Mouse (Mus musculus): Measurements from ENCODE around the gene Trappc3l. TPM values are rescaled to one million over a fixed set of nuclear protein-coding genes. Genes with fewer than 3 reads are reported as not detected.

Gene Trappc3l
- total RNA-seq, 1 experiment from 2014 or later, result not detected

GRCm38 (mm10) chr10:34089517-34089916, 52.1 kb downstream of the Trappc3l start:
- ATAC-seq (ENCODE audit: extremely low read depth, insufficient number of reproducible peaks, low FRiP score, poor library complexity, severe bottlenecking), result no peak

- no peak for ATAC-seq (ENCODE audit: extremely low read depth, insufficient number of reproducible peaks, low FRiP score, poor library complexity, severe bottlenecking)
Observed at GRCm38 (mm10) chr10:34090481-34090880, 53.1 kb downstream of the Trappc3l start.

GRCm38 (mm10) chr10:34091888-34092287, 54.5 kb downstream of the Trappc3l start:
- no peak for ATAC-seq (ENCODE audit: extremely low read depth, insufficient number of reproducible peaks, low FRiP score, poor library complexity, severe bottlenecking)

GRCm38 (mm10) chr10:34095147-34095546, 57.8 kb downstream of the Trappc3l start:
- ATAC-seq (ENCODE audit: extremely low read depth, insufficient number of reproducible peaks, low FRiP score, poor library complexity, severe bottlenecking), result no peak

- ATAC-seq (ENCODE audit: extremely low read depth, insufficient number of reproducible peaks, low FRiP score, poor library complexity, severe bottlenecking), result no peak
Observed at GRCm38 (mm10) chr10:34095964-34096363, 58.6 kb downstream of the Trappc3l start.

GRCm38 (mm10) chr10:34096418-34096883, 59.1 kb downstream of the Trappc3l start, which contains the start of gene Calhm5:
TSS of gene Calhm5 (minus strand) at chr10:34096519.
- 0 out of 2 replicates have a peak, but pooled peaks have one; percentile 23 for ATAC-seq (ENCODE audit: extremely low read depth, insufficient number of reproducible peaks, low FRiP score, poor library complexity, severe bottlenecking)

GRCm38 (mm10) chr10:34110863-34111465, 73.6 kb downstream of the Trappc3l start:
- peak; percentile 33; the same call in 1 of the 2 replicates for ATAC-seq (ENCODE audit: extremely low read depth, insufficient number of reproducible peaks, low FRiP score, poor library complexity, severe bottlenecking)

- no peak for ATAC-seq (ENCODE audit: extremely low read depth, insufficient number of reproducible peaks, low FRiP score, poor library complexity, severe bottlenecking)
Observed at GRCm38 (mm10) chr10:34111964-34112738, 74.8 kb downstream of the Trappc3l start.

GRCm38 (mm10) chr10:34117131-34117530, 79.7 kb downstream of the Trappc3l start:
- no peak for ATAC-seq (ENCODE audit: extremely low read depth, insufficient number of reproducible peaks, low FRiP score, poor library complexity, severe bottlenecking)

- no peak for ATAC-seq (ENCODE audit: extremely low read depth, insufficient number of reproducible peaks, low FRiP score, poor library complexity, severe bottlenecking)
Observed at GRCm38 (mm10) chr10:34117770-34118169, 80.4 kb downstream of the Trappc3l start.

GRCm38 (mm10) chr10:34118421-34118820, 81.0 kb downstream of the Trappc3l start:
- ATAC-seq (ENCODE audit: extremely low read depth, insufficient number of reproducible peaks, low FRiP score, poor library complexity, severe bottlenecking), result no peak

GRCm38 (mm10) chr10:34127392-34128378, 90.3 kb downstream of the Trappc3l start, which contains the start of gene Calhm6:
TSS of gene Calhm6 (minus strand) at chr10:34127984.
- ATAC-seq (ENCODE audit: extremely low read depth, insufficient number of reproducible peaks, low FRiP score, poor library complexity, severe bottlenecking), result peak; percentile 64

GRCm38 (mm10) chr10:34128391-34128790, 91.0 kb downstream of the Trappc3l start:
- no peak for ATAC-seq (ENCODE audit: extremely low read depth, insufficient number of reproducible peaks, low FRiP score, poor library complexity, severe bottlenecking)

GRCm38 (mm10) chr10:34131356-34131755, 94.0 kb downstream of the Trappc3l start:
- peak; percentile 58; the same call in 1 of the 2 replicates for ATAC-seq (ENCODE audit: extremely low read depth, insufficient number of reproducible peaks, low FRiP score, poor library complexity, severe bottlenecking)

GRCm38 (mm10) chr10:34136432-34136831, 99.0 kb downstream of the Trappc3l start:
- ATAC-seq (ENCODE audit: extremely low read depth, insufficient number of reproducible peaks, low FRiP score, poor library complexity, severe bottlenecking), result no peak

GRCm38 (mm10) chr10:34138027-34138426, 100.6 kb downstream of the Trappc3l start:
- no peak for ATAC-seq (ENCODE audit: extremely low read depth, insufficient number of reproducible peaks, low FRiP score, poor library complexity, severe bottlenecking)

GRCm38 (mm10) chr10:34139768-34140167, 102.4 kb downstream of the Trappc3l start:
- ATAC-seq (ENCODE audit: extremely low read depth, insufficient number of reproducible peaks, low FRiP score, poor library complexity, severe bottlenecking), result no peak

GRCm38 (mm10) chr10:34141693-34142092, 104.3 kb downstream of the Trappc3l start:
- no peak for ATAC-seq (ENCODE audit: extremely low read depth, insufficient number of reproducible peaks, low FRiP score, poor library complexity, severe bottlenecking)

GRCm38 (mm10) chr10:34149772-34150171, 112.4 kb downstream of the Trappc3l start:
- ATAC-seq (ENCODE audit: extremely low read depth, insufficient number of reproducible peaks, low FRiP score, poor library complexity, severe bottlenecking), result no peak
